Mouse (Mus musculus) liver, embryonic 15.5 days (tissue): ENCODE data around the gene Wdr81. TPM values are rescaled to one million over a fixed set of nuclear protein-coding genes. Genes with fewer than 3 reads are reported as not detected.

Experiments used
- ATAC-seq: fragments of 200-750 bp; cut with Nextera tagmentation; 2 replicates; pipeline ENCODE4 v1.8.0; 2017; ENCODE audit warnings: moderate number of reproducible peaks, mild to moderate bottlenecking, moderate library complexity; ENCODE audit not compliant: insufficient read depth
- H3K27ac ChIP-seq: fragments of 300-500 bp; sonication (generic); replicated peaks from 2 replicates; pipeline ENCODE4 v1.5.1; 2015; ENCODE audit warnings: mild to moderate bottlenecking, inconsistent platforms
- H3K27me3 ChIP-seq: fragments of 300-500 bp; sonication (generic); 2 replicates; pipeline ENCODE4 v1.6.1; 2015; ENCODE audit warnings: mild to moderate bottlenecking, inconsistent platforms
- H3K36me3 ChIP-seq: fragments of 300-500 bp; sonication (generic); replicated peaks from 2 replicates; pipeline ENCODE4 v1.6.1; 2015; ENCODE audit warnings: moderate library complexity, mild to moderate bottlenecking, inconsistent platforms
- H3K4me1 ChIP-seq: fragments of 300-500 bp; sonication (generic); replicated peaks from 2 replicates; pipeline ENCODE4 v1.6.1; 2015; ENCODE audit warnings: inconsistent platforms
- H3K4me2 ChIP-seq: fragments of 300-500 bp; sonication (generic); 2 replicates; pipeline ENCODE4 v1.6.1; 2015; ENCODE audit warnings: moderate library complexity, mild to moderate bottlenecking, inconsistent platforms
- H3K4me3 ChIP-seq: fragments of 300-500 bp; sonication (generic); replicated peaks from 2 replicates; pipeline ENCODE4 v1.5.1; 2015; ENCODE audit warnings: mild to moderate bottlenecking, inconsistent platforms
- H3K9ac ChIP-seq: fragments of 300-500 bp; sonication (generic); 2 replicates; pipeline ENCODE4 v1.6.1; 2015; ENCODE audit warnings: moderate library complexity, mild to moderate bottlenecking, inconsistent platforms
- H3K9me3 ChIP-seq: fragments of 300-500 bp; sonication (generic); replicated peaks from 2 replicates; pipeline ENCODE4 v1.6.1; 2016; ENCODE audit warnings: inconsistent platforms
- WGBS: fragments of 180-500 bp; shearing (Covaris S2); methylation state at CpG from one replicate; pipeline ENCODE4 v1.1.7; 2015; ENCODE audit warnings: mixed read lengths; ENCODE audit not compliant: insufficient replicate concordance; 5-methylcytosine and 5-hydroxymethylcytosine counted together
- polyA plus RNA-seq: library from polyadenylated mRNA; unstranded; fragments of >200 nt; fragmentation: Nextera tagmentation; extraction: Ambion mirVana; gene quantifications from 2 replicates; pipeline ENCODE4 v1.2.1, GENCODE M21; 2015

The Wdr81 gene
- polyA plus RNA-seq: 21.0 and 26.2 TPM in 2 replicates

GRCm38 (mm10) chr11:75453991-75454930, at the start of gene Wdr81:
TSS of gene Wdr81 (minus strand) at chr11:75454717.
- WGBS: 2% methylated on average over 56 of the region's 56 CpGs
- peak within 1 kb of the TSS; percentile 79 for H3K27ac ChIP-seq

GRCm38 (mm10) chr11:75498126-75498525, 43.6 kb upstream of the Wdr81 start:
- Histone ChIP-seq H3K4me3 (no peak overlapping the region), H3K4me2 (no peak overlapping the region), H3K27ac (no peak overlapping the region), H3K27me3 (no peaks in the 10 kb centered on the region), H3K36me3 (peaks cover 98% of the 10 kb centered on the region), H3K4me1 (peaks cover 4% of the 10 kb centered on the region), H3K9me3 (no peaks in the 10 kb centered on the region), H3K9ac (no peak overlapping the region)
- WGBS: 49% methylated on average over 1 of the region's 1 CpGs
- ATAC-seq: no peak

More at GRCm38 (mm10) chr11:75453991-75454930, at the start of gene Wdr81:
- Histone ChIP-seq H3K36me3 (peaks cover 25% of the 10 kb centered on the region), H3K4me3 (peak within 1 kb of the TSS; percentile 72), H3K27me3 (no peaks in the 10 kb centered on the region), H3K4me2 (peak within 1 kb of the TSS; percentile 98), H3K9me3 (no peaks in the 10 kb centered on the region), H3K9ac (peak within 1 kb of the TSS; percentile 80), H3K4me1 (peaks cover 95% of the 10 kb centered on the region)
- peak; percentile 64 for ATAC-seq

- Histone ChIP-seq H3K9ac (no peak overlapping the region), H3K4me3 (no peak overlapping the region), H3K27ac (peak overlapping the region; percentile 29; the same call in 1 of the 2 replicates), H3K4me2 (no peak overlapping the region), H3K4me1 (peaks cover 4% of the 10 kb centered on the region), H3K9me3 (no peaks in the 10 kb centered on the region), H3K36me3 (peaks cover 98% of the 10 kb centered on the region), H3K27me3 (no peaks in the 10 kb centered on the region)
- WGBS: 78% methylated on average over 10 of the region's 10 CpGs
- peak; percentile 38; the same call in 1 of the 2 replicates for ATAC-seq
Observed at GRCm38 (mm10) chr11:75494296-75495049, 40.0 kb upstream of the Wdr81 start.

DNA sequence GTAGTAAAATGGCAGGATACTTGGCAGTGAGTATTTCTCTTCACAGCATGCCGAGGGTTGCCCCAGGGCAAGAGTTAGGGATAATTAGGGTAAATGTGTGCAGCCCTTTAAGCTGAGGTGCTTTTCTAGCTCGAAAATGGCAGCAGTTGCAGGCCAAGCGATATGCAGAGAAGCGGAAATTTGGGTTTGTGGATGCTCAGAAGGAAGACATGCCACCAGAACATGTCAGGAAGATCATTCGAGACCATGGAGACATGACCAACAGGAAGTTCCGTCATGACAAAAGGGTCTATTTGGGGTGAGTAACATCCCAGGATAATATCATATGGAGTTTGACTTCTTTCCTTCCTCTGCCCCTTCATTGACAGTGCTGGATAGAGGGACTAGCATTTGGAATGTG, 33.0 kb upstream of the Wdr81 start:
- peak overlapping the region; percentile 81; the same call in 1 of the 2 replicates for H3K27ac ChIP-seq
- H3K36me3 ChIP-seq: peaks cover 44% of the 10 kb centered on the region
- WGBS: 21% methylated on average over 6 of the region's 6 CpGs
- no peak for ATAC-seq
- H3K4me2 ChIP-seq: peak overlapping the region; percentile 87
- no peaks in the 10 kb centered on the region for H3K9me3 ChIP-seq
- peaks cover 15% of the 10 kb centered on the region for H3K27me3 ChIP-seq
- peak overlapping the region; percentile 92 for H3K9ac ChIP-seq
- peak overlapping the region; percentile 93 for H3K4me3 ChIP-seq
- H3K4me1 ChIP-seq: peaks cover 22% of the 10 kb centered on the region

- H3K4me2 ChIP-seq: peak within 1 kb of the TSS; percentile 87
- peak within 1 kb of the TSS; percentile 81 for H3K27ac ChIP-seq
- peaks cover 22% of the 10 kb centered on the region for H3K4me1 ChIP-seq
- peak within 1 kb of the TSS; percentile 93 for H3K4me3 ChIP-seq
- H3K9me3 ChIP-seq: no peaks in the 10 kb centered on the region
- H3K9ac ChIP-seq: peak within 1 kb of the TSS; percentile 92
- under 1% methylated on average over 52 of the region's 52 CpGs for WGBS
- peaks cover 15% of the 10 kb centered on the region for H3K27me3 ChIP-seq
- ATAC-seq: peak; percentile 99
- peaks cover 37% of the 10 kb centered on the region for H3K36me3 ChIP-seq
Observed at GRCm38 (mm10) chr11:75486601-75487285, 32.2 kb upstream of the Wdr81 start, which contains the start of gene Prpf8. TSS of gene Prpf8 (plus strand) at chr11:75486816.

DNA sequence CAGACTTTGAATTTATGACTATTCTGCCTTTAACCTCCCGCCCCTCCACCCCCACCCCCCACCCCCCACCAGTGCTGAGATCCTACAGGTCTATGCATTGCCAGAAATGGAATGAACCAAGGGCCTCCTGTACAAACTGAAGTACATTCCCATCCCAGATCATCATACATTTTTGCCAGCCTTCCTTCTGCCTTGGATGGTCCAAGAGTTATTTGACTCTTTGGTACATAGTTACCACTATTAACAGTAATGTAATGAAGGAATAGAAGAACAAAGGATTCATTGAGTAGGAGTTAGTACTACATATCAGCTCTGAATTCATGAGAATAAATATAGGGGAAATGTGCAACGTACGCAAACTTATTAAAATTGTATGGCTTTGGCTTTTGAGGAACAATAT, 31.7 kb upstream of the Wdr81 start:
- 18% methylated on average over 3 of the region's 3 CpGs for WGBS
- no peaks in the 10 kb centered on the region for H3K9me3 ChIP-seq
- peak overlapping the region; percentile 93 for H3K4me3 ChIP-seq
- H3K9ac ChIP-seq: no peak overlapping the region
- no peak overlapping the region for H3K27ac ChIP-seq
- peaks cover 15% of the 10 kb centered on the region for H3K27me3 ChIP-seq
- peaks cover 22% of the 10 kb centered on the region for H3K4me1 ChIP-seq
- ATAC-seq: no peak
- H3K4me2 ChIP-seq: peak overlapping the region; percentile 40
- H3K36me3 ChIP-seq: peaks cover 31% of the 10 kb centered on the region

GRCm38 (mm10) chr11:75473376-75473775, 18.9 kb upstream of the Wdr81 start:
- WGBS: 67% methylated on average over 7 of the region's 7 CpGs
- H3K9ac ChIP-seq: no peak overlapping the region
- H3K4me1 ChIP-seq: peaks cover 30% of the 10 kb centered on the region

GRCm38 (mm10) chr11:75472469-75473081, 18.1 kb upstream of the Wdr81 start:
- 0 out of 2 replicates have a peak, but pooled peaks have one; percentile 28 for ATAC-seq
- Histone ChIP-seq H3K36me3 (0 out of 2 replicates have a peak, but pooled peaks cover 3% of the 10 kb centered on the region), H3K9ac (no peak overlapping the region), H3K27me3 (peaks cover 7% of the 10 kb centered on the region), H3K4me2 (peak overlapping the region; percentile 31), H3K9me3 (no peaks in the 10 kb centered on the region), H3K4me3 (no peak overlapping the region), H3K27ac (0 out of 2 replicates have a peak overlapping the region, but pooled peaks have one; percentile 12), H3K4me1 (peaks cover 38% of the 10 kb centered on the region)
- WGBS: 35% methylated on average over 11 of the region's 11 CpGs

More at GRCm38 (mm10) chr11:75473376-75473775, 18.9 kb upstream of the Wdr81 start:
- H3K4me3 ChIP-seq: no peak overlapping the region
- ATAC-seq: no peak
- no peak overlapping the region for H3K27ac ChIP-seq
- no peak overlapping the region for H3K4me2 ChIP-seq
- H3K9me3 ChIP-seq: no peaks in the 10 kb centered on the region
- H3K27me3 ChIP-seq: peaks cover 11% of the 10 kb centered on the region
- 0 out of 2 replicates have a peak, but pooled peaks cover 3% of the 10 kb centered on the region for H3K36me3 ChIP-seq

- no peak for ATAC-seq
- no peaks in the 10 kb centered on the region for H3K27me3 ChIP-seq
- WGBS: 62% methylated on average over 3 of the region's 3 CpGs
- no peak overlapping the region for H3K27ac ChIP-seq
- H3K9ac ChIP-seq: no peak overlapping the region
- no peak overlapping the region for H3K4me3 ChIP-seq
- peaks cover 15% of the 10 kb centered on the region for H3K36me3 ChIP-seq
- peaks cover 46% of the 10 kb centered on the region for H3K4me1 ChIP-seq
- no peak overlapping the region for H3K4me2 ChIP-seq
- no peaks in the 10 kb centered on the region for H3K9me3 ChIP-seq
Observed at GRCm38 (mm10) chr11:75470675-75471074, 16.2 kb upstream of the Wdr81 start.

DNA sequence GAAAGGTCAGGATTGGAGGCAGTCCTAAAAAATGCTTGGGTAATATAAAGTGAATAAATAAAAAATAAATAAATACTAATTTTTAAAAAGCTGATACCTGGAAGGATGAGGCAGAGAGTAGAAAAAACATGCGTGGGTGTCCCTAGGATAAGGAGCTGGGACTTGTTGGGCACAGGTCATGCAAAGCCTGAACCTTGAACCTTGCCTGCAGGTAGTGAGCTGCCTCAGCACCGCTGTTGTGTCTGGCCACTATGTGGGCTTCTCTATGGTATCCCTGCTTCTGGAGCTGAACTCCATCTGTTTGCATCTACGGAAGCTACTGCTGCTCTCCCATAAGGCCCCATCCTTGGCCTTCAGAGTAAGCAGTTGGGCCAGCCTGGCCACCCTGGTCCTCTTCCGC, 14.7 kb upstream of the Wdr81 start:
- Histone ChIP-seq H3K4me2 (peak overlapping the region; percentile 92), H3K9me3 (no peaks in the 10 kb centered on the region), H3K36me3 (peaks cover 29% of the 10 kb centered on the region), H3K4me3 (no peak overlapping the region), H3K27me3 (no peaks in the 10 kb centered on the region), H3K27ac (no peak overlapping the region), H3K4me1 (peaks cover 56% of the 10 kb centered on the region), H3K9ac (no peak overlapping the region)
- WGBS: 69% methylated on average over 4 of the region's 4 CpGs
- no peak for ATAC-seq
